Mouse (Mus musculus): Measurements from ENCODE around the gene Cog5. TPM values are rescaled to one million over a fixed set of nuclear protein-coding genes. Genes with fewer than 3 reads are reported as not detected.

Cog5 gene
- total and polyA plus RNA-seq, 3 experiments = 34.8 to 42.7 (median 39.3) TPM

DNA sequence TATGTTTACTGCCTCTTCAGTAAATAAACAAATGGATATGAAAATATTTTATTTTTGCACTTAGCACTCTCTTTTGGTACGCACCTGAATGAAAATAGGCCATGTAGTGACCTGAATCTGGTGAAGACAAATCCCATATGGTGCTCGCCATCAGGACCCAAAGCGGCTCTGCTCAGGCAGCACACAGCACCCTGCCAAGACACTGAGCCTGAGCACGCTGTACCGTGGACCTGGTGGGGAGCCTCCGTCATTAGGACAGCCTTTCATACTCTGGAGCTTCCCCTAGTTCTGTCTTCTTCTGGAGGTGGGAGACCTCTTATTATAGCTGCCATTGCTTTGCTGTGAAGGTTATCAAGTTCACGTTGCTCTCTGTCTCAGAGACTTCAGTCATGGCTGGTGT is 238.1 kb downstream of the Cog5 start:
- dilution Hi-C loops (cut with MboI; ENCODE audit: extremely low pct_ligation_motif_present, extremely low pct_unique_long_range_greater_than_20kb, low sequenced_read_pairs) = no loop called here
- Histone ChIP-seq H3K9me3 (replicated peaks; ENCODE audit: low read length) (no peaks in the 10 kb centered on the region), H3K4me3 (replicated peaks in 1 of 3; ENCODE audit: low read depth in 2 of 3, low read length in 2 of 3, poor library complexity in 1 of 3) (no peak overlapping the region), H3K36me3 (replicated peaks in 1 of 2; ENCODE audit: control insufficient read depth in 1 of 2, insufficient read depth in 1 of 2, low read length in 1 of 2) (peaks cover 15 to 52% of the 10 kb centered on the region in 2 experiments), H3K4me2 (ENCODE audit: insufficient read depth, low read depth, poor library complexity, severe bottlenecking) (no peak overlapping the region), H3K4me1 (ENCODE audit: control insufficient read depth in 1 of 2, insufficient read depth in 2 of 2) (peaks cover 0 to 20% of the 10 kb centered on the region in 2 experiments; a peak in 2 of 4 replicates), H3K27ac (ENCODE audit: insufficient read depth, low read depth) (no peak overlapping the region), H3K9ac (ENCODE audit: insufficient read depth, low read depth) (no peak overlapping the region), H3K79me2 (replicated peaks; ENCODE audit: control insufficient read depth, extremely low read depth, insufficient read depth, poor library complexity, severe bottlenecking) (no peaks in the 10 kb centered on the region), H3K27me3 (replicated peaks) (no peaks in the 10 kb centered on the region)
- no peak for DNase-seq (ENCODE audit: extremely low read depth)
- TF ChIP-seq MEF2A (IDR thresholded peaks at IDR 0.05; ENCODE audit: borderline replicate concordance, low read depth, low read length) (no peak), MAZ (IDR thresholded peaks at IDR 0.05; ENCODE audit: low read depth, low read length) (no peak), POLR2A (IDR thresholded peaks at IDR 0.05; ENCODE audit: low read depth, low read length) (no peak), ZMIZ1 (IDR thresholded peaks at IDR 0.05; ENCODE audit: low read depth, low read length) (no peak), E2F4 (IDR thresholded peaks at IDR 0.05; ENCODE audit: insufficient replicate concordance, low read depth, low read length) (no peak), CTCF (conservative IDR thresholded peaks at IDR 0.05 in 1 of 2, IDR thresholded peaks at IDR 0.05 in 1 of 2; ENCODE audit: low read depth in 2 of 2, low read length in 2 of 2) (no peak), IRF4 (IDR thresholded peaks at IDR 0.05; ENCODE audit: low read depth, low read length) (no peak), BHLHE40 (IDR thresholded peaks at IDR 0.05; ENCODE audit: low read depth, low read length) (no peak), MAFK (IDR thresholded peaks at IDR 0.05; ENCODE audit: insufficient replicate concordance, low read length) (no peak), RCOR1 (conservative IDR thresholded peaks at IDR 0.05; ENCODE audit: low read depth, low read length) (no peak), ELF1 (IDR thresholded peaks at IDR 0.05; ENCODE audit: low read depth, low read length) (no peak), POLR2AphosphoS2 (IDR thresholded peaks at IDR 0.05; ENCODE audit: low read depth, low read length) (no peak), NRF1 (IDR thresholded peaks at IDR 0.05; ENCODE audit: low read depth, low read length) (no peak), ZC3H11A (IDR thresholded peaks at IDR 0.05; ENCODE audit: low read depth, low read length) (no peak), JUN (IDR thresholded peaks at IDR 0.05; ENCODE audit: insufficient read depth, low read depth, low read length) (no peak), ZNF384 (IDR thresholded peaks at IDR 0.05; ENCODE audit: low read depth, low read length) (no peak), KAT2A (IDR thresholded peaks at IDR 0.05; ENCODE audit: insufficient replicate concordance, low read length) (no peak), TBP (conservative IDR thresholded peaks at IDR 0.05; ENCODE audit: low read depth, low read length) (no peak)
- in situ Hi-C loops (cut with MboI; ENCODE audit: low pct_ligation_motif_present, low pct_unique_long_range_greater_than_20kb, low sequenced_read_pairs) = no loop called here

DNA sequence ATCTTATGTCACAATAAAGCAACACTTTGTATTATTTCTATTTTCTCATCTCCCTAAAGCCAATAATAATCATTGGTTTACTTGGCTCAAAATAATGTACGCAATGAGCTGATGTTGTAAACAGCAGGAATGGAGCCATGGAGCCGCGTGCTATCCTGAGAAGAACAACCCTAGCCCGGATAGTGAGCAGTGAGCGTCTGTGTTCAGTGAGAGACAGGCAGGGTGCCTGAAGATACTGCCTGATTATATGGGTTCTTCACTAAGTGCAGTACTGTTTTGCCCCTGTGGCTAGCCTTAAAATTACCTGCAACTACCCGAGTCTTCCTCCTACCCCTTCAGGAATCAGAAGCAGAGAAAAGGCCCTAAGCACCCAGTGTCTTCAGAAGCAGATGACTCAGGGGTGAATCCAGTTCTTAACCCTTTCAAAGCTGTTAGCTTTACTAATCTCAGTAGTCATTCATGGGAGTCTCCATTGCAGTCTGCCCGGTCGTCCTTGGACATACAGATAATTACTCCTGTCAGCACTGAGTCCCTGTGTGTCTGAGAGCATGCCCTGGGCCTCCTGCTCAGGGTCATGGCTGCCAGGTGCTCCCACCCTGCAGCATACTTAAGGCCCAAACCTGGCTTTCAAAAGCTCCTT is 240.5 kb downstream of the Cog5 start:
- in situ Hi-C loops (cut with MboI; ENCODE audit: low pct_ligation_motif_present, low pct_unique_long_range_greater_than_20kb, low sequenced_read_pairs) = no loop called here
- H3K9ac ChIP-seq (ENCODE audit: insufficient read depth, low read depth) = no peak overlapping the region
- no peaks in the 10 kb centered on the region for H3K27me3 ChIP-seq (replicated peaks)
- H3K4me3 ChIP-seq (replicated peaks in 1 of 3; ENCODE audit: low read depth in 2 of 3, low read length in 2 of 3, poor library complexity in 1 of 3) = no peak overlapping the region
- no peaks in the 10 kb centered on the region for H3K79me2 ChIP-seq (replicated peaks; ENCODE audit: control insufficient read depth, extremely low read depth, insufficient read depth, poor library complexity, severe bottlenecking)
- H3K4me2 ChIP-seq (ENCODE audit: insufficient read depth, low read depth, poor library complexity, severe bottlenecking) = no peak overlapping the region
- DNase-seq (ENCODE audit: extremely low read depth) = no peak
- H3K9me3 ChIP-seq (replicated peaks; ENCODE audit: low read length) = no peaks in the 10 kb centered on the region
- H3K4me1 ChIP-seq (ENCODE audit: control insufficient read depth in 1 of 2, insufficient read depth in 2 of 2) = peaks cover 0 to 26% of the 10 kb centered on the region in 2 experiments; a peak in 2 of 4 replicates
- dilution Hi-C loops (cut with MboI; ENCODE audit: extremely low pct_ligation_motif_present, extremely low pct_unique_long_range_greater_than_20kb, low sequenced_read_pairs) = no loop called here
- no peak for TF ChIP-seq POLR2AphosphoS2 (IDR thresholded peaks at IDR 0.05; ENCODE audit: low read depth, low read length)
- no peak for TF ChIP-seq USF2 (conservative IDR thresholded peaks at IDR 0.05; ENCODE audit: low read depth, low read length)
- TF ChIP-seq JUND (conservative IDR thresholded peaks at IDR 0.05; ENCODE audit: low read depth, low read length) = no peak
- no peak for TF ChIP-seq BHLHE40 (IDR thresholded peaks at IDR 0.05; ENCODE audit: low read depth, low read length)
- no peak for TF ChIP-seq MAZ (IDR thresholded peaks at IDR 0.05; ENCODE audit: low read depth, low read length)
- TF ChIP-seq RCOR1 (conservative IDR thresholded peaks at IDR 0.05; ENCODE audit: low read depth, low read length) = no peak
- no peak for TF ChIP-seq ZC3H11A (IDR thresholded peaks at IDR 0.05; ENCODE audit: low read depth, low read length)
- no peak for TF ChIP-seq KAT2A (IDR thresholded peaks at IDR 0.05; ENCODE audit: insufficient replicate concordance, low read length)
- TF ChIP-seq TBP (conservative IDR thresholded peaks at IDR 0.05; ENCODE audit: low read depth, low read length) = no peak
- H3K36me3 ChIP-seq (replicated peaks in 1 of 2; ENCODE audit: control insufficient read depth in 1 of 2, insufficient read depth in 1 of 2, low read length in 1 of 2) = peaks cover 10 to 43% of the 10 kb centered on the region in 2 experiments
- no peak overlapping the region for H3K27ac ChIP-seq (ENCODE audit: insufficient read depth, low read depth)

Data from CH12.LX (cell line).